Mouse (Mus musculus): Measurements from ENCODE around the gene Entpd5.
"Not testable (repeated sequence)": the region's sequence is repeated elsewhere in the genome, so short reads cannot be mapped to it uniquely, and the experiment has no call there.

The Entpd5 gene

DNA sequence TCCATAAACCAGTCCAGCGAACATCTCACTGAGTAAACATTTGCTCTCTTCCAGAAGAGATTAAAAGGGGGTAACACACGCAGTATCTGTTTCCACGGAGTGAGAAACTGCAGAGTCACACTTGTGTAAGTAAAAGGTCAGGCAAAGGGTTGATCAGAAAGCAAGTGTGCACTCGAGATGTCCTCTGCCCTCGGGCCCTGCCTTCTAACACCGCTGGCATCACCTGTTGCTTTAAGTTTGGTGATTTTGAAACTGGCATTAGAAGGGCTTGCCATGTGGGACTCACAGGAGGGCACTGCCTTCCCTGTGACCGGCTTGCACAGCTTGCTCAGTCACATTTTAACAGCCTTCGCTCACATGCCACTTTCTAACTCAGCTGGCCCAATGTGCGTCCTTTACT, 9.2 kb downstream of the Entpd5 start:
- DNase-seq (ENCODE audit: inconsistent age in 2 of 2, low spot score in 1 of 2), result peak in 1 of 2 experiments; percentile 28

DNA sequence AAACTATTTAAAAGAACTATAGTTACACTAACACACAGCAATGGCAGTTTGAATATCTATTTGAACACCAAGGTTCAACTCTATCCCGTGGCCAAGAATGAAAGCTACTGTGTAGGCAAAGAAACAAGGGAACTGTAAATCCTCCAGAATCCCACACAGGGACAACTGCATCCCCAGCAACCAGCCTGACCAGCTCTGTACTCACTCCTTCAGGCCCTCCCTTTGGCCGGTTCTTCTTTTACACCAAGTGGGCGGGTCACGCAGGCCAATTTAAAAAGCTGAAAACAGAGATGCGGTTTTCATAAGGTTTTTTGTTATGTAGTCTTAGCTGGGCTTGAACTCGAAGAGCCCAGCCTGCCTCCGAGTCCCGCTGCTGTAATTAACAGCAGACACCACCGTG, 9.7 kb downstream of the Entpd5 start:
- peak in 1 of 2 experiments; percentile 12 for DNase-seq (ENCODE audit: inconsistent age in 2 of 2, low spot score in 1 of 2)

DNA sequence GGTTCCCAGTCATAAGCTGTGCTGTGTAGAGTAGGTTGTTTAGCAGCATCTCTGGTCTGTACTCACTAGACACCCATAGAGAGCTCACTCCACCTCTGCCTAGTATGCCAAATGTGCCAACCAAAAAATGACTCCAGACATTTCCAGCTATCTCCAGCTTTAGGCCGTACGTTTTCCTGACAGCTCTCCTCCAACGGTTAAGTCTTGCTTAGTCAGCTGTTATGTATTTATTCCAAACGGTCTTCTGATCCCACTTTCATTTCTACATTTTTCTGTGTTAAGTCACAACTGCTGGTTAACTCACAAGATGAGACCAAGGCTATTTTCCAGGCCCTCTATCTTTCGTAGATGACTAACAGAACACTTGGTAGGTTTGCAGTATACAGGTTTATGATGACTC, 10.2 kb downstream of the Entpd5 start:
- peak in 1 of 2 experiments; percentile 70 for DNase-seq (ENCODE audit: inconsistent age in 2 of 2, low spot score in 1 of 2)

DNA sequence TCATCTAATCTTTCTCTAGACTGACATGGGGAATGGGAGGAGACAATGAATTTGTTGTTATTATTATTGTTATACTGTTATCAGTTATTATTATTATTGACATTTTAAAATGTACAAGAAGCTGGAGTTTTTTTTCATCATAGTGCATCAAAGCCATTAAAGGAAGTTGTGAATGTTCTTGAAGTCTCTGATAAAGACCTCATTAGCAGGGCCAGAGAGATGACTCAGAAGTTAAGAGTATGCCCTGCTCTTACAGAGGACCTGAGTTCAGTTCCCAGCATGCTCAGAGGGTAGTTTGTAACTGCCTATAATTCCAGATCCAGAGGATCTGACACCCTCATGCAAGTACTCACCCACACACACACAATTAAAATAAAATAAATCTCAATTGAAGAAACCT, 11.1 kb downstream of the Entpd5 start:
- DNase-seq (ENCODE audit: inconsistent age in 2 of 2, low spot score in 1 of 2), result no peak

DNA sequence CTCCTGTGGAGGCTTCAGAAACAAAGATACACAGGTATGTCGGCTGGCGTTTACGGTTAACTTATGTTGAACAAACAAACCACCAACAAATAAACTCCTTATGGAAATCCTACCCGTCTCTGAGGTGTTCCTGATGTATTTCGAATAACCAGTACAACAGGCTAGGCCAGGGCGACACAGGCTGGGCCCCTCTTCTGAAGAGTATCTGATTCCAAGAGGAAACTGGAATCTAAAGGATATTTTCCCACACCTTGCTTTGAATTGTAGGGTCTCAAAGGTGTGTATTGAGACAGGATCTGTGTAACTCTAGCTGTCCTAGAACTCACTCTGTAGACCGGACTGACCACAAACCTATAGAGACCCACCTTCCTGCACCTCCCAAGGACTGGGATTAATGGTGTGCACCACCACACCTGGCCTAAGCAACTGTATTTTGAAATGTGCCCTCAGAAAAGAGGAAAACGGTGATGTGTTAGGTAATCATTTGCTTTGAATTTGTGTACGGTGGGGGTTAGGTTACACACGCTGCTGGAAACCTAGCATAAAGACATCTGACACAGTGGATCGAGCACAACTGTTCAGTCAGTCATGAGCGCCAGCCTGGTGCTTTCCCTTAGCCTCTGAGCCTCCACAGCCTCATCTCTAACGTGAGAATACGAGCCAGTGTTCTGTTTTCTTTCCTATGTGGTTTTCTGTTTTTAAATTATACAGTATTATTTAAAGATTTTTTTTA, 11.7 kb downstream of the Entpd5 start:
- DNase-seq (ENCODE audit: inconsistent age in 2 of 2, low spot score in 1 of 2), result no peak

DNA sequence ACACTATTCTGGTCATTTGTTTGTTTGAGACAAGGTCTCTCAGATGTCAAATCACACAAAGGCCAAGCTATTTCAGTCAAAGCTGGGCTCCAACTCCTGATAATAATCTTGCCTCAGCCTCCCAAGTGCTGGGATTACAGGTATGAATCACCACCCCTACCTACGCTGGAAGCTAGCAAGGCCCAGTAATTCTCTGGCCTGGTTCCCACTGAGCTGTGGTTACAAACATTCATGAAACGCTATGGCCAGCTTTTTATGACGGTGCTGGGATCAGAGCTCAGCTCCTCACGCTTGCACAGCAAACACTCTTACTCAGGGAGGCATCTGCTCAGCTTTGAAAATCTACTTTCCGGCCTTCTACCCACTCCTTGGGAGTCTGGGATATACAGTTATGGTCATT, 15.0 kb downstream of the Entpd5 start:
- no peak for DNase-seq (ENCODE audit: inconsistent age in 2 of 2, low spot score in 1 of 2)

DNA sequence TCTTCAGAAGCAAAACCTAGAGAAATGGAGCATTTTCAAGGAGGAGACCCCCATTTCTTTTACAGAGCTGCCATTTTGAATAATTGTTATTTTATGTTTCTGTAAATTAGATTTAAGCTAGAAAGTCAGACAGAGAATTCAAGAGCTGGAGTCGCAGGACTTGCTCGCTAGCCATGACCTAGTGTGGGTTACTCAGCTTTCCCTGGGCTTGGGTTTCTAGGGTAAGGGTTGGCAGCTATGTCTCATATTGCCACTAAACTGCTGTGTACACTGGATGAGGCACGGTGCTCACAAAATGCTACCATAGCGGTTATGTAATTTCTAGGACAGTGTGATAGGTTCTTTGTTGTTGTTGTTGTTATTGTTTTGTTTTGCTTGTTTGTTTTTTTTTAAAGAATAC, 16.1 kb downstream of the Entpd5 start:
- no peak for DNase-seq (ENCODE audit: inconsistent age in 2 of 2, low spot score in 1 of 2)

DNA sequence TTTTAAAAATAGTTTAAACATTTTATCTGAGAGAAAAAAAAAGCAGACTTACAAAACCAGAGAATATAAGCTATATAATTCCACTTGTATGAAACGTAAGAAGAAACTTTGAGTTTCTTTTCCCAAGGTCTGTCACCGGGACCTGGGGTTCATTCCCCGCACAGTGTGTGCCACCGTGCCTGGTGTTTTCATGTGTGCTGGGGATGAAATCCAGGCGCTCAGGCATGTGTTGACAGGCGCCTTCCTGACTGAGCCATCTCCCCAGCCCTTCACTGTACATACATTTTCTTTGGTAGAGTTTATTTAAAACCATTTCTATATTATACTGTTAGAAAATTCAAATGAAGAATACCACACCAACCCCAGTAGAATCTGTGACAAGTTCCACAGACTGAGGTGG, 18.5 kb downstream of the Entpd5 start:
- no peak for DNase-seq (ENCODE audit: inconsistent age in 2 of 2, low spot score in 1 of 2)

DNA sequence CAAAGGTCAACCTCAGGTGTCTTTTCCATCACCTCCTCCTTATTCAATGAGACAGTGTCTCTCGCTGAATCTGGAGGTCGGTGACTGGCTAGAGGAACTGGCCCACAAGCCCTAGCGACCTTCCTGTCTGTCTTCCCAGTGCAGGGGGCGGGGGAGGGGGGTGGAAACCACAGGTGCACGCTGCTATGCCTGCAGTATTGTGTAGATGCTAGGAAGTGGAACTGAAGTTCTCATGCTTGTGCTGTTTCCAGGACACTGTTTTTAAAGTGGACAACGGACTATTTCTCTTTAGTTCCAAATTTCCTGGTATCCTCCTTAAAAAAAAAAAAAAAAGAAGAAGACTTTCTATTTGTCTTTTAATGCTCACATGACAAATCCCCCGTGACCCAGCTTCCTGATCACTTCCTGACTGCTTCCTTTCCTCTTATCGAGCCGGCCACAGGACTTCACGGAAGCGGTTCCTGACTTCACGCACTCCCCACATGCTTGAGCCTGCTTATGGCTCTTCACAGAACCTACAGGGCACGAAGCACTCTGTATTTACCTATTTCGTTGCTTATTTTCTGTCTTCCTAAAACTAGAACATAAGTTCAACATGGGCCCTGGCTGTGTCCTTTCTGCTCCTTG, 19.9 kb downstream of the Entpd5 start:
- DNase-seq (ENCODE audit: inconsistent age in 2 of 2, low spot score in 1 of 2), result no peak

DNA sequence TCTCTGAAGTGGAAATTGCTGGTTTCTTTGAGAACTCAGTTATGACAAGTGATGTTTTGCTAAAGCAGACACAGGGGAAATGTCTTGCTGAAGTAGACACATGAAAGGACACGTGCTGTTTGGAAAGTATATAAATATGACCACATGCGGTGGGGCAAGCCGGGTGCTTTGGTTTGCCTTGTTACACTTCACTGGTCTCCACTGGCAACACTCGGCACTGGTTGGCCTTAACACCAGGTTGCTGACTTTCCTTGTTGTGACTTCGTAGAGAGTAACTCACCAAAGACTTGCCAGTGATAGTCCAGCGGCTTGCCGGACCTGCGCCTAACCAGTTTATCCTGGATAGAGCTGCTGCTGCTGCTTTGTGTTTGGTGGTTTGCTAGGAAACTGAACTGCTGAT, 20.7 kb downstream of the Entpd5 start:
- no peak for DNase-seq (ENCODE audit: inconsistent age in 2 of 2, low spot score in 1 of 2)

DNA sequence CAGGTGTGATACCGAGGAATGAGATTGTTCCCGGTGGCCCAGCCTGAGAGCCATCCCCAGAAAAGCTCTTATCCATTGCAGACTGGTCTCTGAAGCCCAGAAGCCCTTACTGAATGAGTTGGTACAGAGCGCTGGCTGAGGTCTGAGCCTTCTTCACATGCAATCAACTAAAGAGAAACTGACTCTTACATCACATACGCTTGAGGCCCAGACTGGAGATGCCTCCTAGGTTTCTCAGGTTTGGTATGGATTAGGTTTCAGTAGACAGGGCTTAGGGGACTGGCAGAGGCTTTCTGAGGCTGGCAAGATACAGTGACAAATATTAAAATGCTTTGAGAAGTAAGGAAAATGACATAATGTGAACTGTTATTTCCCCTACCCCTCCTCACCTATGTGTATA, 23.4 kb downstream of the Entpd5 start:
- no peak for DNase-seq (ENCODE audit: inconsistent age in 2 of 2, low spot score in 1 of 2)

DNA sequence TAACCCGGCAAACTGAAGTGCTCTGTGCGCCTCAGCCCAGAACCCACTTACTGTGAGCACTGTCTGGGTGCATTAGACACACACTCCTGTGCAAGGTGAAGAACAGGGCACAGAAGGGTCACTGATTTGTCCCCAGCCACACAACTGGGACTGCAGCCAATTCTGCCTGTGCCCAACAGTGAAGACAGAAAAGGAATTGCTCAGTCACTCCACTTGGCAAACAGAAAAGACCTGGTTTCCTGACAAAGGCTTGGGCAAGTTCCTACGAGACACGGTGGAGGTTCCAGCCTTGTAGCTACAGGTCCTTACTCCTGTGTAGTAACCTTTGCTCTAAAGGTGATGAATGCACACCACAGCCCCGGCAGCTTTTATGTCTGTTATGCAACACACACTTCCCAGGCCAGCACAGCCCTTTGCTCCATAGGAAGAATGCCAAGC, 24.2 kb downstream of the Entpd5 start:
- peak in 1 of 2 experiments; percentile 60 for DNase-seq (ENCODE audit: inconsistent age in 2 of 2, low spot score in 1 of 2)

DNA sequence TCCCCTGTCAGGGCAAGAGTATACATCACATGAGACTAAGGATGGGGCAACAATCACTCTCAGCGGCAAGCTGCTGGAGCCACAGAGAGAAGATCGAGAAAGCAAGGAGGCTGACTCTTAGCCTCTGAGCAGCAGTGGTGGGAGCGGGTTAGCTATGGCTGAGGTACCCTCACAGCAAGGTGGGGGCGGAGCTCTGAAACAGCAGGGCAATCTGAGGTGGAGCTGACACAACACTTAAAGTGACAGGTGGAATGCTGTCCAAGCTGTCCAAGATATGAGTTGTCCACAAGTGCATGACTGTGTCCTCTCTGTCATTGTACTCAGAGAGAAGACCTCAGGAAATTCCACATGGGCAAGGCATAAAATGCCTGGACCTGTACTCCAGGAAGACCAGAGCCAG, 26.5 kb downstream of the Entpd5 start:
- no peak for DNase-seq (ENCODE audit: inconsistent age in 2 of 2, low spot score in 1 of 2)

DNA sequence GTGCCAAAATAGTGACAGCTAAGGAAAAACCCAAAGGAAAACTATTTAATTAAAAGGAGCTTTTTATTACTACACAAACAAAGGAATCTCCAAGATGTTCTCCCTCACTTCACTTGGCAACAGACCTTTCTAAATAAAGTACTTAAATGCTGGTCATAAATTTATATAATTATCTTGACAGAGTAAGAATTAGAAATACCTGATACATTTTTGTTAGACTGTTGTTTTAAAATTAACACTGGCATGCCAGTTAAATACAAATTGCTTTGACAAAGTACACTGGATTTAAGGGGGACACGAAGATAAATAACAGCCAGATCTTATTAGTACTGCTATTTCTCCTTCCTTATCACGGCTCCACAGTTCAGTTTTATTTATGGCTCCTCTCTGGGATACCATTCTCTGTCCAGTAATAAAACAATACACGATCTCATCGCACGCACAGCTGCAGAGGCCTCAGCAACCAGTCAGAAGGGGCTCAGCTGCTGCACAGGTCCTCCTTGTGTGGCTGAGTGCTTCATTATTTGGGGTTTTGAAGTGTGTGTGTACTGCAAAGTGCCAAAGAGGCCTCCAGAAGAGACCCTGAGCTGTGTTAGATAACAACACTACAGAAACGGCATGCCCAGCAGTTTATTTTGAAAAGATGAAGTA, 34.9 kb downstream of the Entpd5 start:
- DNase-seq (ENCODE audit: inconsistent age in 2 of 2, low spot score in 1 of 2), result no peak

DNA sequence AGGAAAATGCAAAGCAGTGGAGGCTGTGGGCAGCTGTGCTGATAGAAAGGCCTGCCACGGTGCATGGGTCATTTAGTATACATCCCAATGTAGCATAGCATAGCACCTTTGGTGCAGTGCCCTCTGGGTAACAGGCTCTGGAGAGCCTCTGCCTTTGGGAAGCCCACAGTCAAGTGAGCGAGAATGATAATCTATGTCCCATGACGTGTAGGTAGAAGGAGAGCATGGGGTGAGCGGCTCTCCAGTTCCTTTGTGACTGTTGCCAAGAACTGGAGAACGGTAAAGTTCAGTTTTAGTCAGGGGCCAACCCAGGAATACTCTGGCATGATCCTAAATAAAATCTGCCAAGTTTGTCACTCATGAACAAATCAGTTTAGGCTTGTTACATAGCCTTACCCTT, 37.2 kb downstream of the Entpd5 start:
- DNase-seq (ENCODE audit: inconsistent age in 2 of 2, low spot score in 1 of 2), result no peak

DNA sequence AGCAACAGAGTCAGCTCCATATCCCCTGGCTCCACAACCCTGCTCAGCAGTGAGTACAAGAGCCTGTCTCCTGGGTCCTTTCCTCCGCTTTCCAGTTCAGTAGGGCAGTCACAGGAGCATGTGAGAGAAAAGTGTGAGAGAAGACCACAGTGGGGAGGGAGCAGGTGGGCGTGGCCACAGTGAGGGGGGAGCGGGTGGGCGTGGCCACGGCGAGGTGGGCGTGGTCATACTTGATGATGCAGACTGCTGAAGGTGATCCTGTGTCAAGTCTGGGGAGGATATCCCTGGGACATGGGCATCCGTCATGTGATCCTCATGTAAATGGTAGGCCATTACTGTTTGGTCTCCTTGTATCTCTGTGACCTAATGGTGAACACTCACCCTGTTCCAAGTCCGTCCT, 41.9 kb downstream of the Entpd5 start:
- DNase-seq (ENCODE audit: inconsistent age in 2 of 2, low spot score in 1 of 2), result no peak

DNA sequence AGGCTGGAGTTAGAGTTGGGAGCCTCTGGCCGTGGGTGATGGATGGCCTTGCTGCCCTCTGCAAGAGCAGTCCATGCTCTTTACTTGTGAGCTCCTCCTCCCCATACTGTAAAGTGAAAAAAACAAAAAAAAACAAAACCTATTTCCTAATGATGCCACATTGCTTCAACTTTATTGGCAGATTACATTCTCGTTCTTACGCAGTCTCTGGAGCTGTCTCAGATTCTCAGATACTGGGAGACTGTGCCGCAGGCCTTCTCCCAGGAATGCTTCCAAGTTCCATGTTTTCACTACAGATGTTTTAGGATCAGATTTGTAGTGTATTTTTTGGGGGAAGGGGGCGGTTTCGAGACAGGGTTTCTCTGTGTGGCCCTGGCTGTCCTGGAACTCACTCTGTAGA, 43.7 kb downstream of the Entpd5 start:
- DNase-seq (ENCODE audit: inconsistent age in 2 of 2, low spot score in 1 of 2), result no peak

DNA sequence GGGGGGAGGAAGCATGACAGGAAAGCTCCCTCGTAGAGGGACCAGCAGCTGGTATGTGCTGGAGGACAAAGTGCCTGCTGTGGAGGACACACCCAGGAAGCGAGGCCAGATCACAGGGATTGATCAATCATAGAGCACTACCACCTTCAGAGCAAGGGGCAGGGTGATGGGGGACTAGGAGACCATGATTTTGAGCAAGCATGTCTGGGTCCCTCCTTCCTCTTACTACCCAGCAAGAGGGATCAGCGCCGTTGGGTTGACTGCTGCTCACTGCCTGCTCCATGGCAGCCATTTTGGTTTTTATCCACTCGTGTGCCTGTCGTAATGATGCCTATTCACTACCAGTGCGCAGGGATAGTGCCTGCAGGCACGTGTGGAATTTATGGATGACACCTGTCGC, 44.5 kb downstream of the Entpd5 start:
- DNase-seq (ENCODE audit: inconsistent age in 2 of 2, low spot score in 1 of 2), result no peak

DNA sequence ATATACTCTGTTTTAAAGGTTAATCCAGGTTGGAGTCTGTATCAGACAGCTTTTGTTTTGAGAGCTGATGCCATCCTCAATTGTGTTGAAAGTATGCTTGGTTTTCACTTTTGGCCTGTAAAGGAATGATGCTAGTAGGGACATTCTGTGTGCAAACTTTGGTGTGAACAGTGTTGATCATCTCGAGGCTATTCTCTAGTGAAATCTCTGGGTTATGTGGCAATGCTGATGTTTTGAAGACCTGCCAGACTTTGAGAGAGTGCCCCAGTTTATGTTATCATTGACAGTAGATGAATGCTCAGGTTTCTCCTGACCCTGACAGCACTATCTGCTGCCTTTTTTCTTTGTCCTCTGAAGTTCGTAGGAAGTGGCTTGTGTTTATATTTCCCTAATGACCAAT, 46.0 kb downstream of the Entpd5 start:
- DNase-seq (ENCODE audit: inconsistent age in 2 of 2, low spot score in 1 of 2), result peak in 1 of 2 experiments; percentile 74

DNA sequence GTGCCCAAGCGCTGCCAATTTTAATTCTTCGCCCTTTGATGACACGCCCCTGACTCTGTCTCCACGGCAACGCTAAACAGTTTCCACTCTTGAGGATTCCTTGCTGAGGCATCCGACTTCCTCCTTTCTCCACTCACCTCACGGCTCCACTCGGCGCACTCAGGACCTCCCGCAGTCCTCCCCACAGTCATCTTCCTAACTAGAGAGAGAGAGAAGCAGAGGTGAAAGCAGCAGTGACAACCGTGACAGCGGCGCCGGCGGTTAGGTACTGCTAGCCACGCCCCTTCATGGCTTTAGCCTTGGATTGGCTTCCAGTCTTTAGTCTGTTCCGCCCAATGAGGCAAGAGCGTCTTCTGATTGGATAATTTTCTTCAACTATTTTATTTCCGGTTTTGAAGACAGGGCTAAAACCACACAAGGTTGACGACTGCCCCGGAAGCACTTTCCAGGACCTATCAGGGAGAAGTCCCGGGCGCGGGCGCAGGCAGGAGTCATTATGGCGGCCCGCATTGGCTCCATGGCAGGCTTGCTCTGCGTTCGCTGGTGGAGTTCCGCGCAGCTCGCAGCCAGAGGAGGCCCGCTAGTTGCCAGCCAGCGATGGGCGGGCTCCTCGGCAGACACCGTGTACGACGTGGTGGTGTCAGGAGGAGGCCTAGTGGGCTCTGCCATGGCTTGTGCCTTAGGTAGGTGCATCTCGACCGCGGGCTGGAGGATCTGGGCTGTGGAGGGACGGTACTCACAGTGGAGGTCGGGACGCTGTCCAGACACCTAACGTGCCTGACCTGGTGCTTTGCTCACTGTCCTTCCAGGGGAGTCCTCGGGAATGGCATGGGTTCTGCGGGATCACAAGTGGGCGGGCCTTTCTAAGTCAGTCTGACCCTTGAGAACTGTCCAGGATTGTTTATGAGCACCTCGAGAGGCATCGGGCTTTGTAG, 47.0 kb downstream of the Entpd5 start, which contains the start of the genes Coq6 and Fam161b:
Coq6 (plus strand) TSS at position 103 of the 935 bp plus-strand sequence.
Fam161b (minus strand) TSS at position 279 of the 935 bp plus-strand sequence.
- DNase-seq (ENCODE audit: inconsistent age in 2 of 2, low spot score in 1 of 2), result peak; percentile 95 to 98

DNA sequence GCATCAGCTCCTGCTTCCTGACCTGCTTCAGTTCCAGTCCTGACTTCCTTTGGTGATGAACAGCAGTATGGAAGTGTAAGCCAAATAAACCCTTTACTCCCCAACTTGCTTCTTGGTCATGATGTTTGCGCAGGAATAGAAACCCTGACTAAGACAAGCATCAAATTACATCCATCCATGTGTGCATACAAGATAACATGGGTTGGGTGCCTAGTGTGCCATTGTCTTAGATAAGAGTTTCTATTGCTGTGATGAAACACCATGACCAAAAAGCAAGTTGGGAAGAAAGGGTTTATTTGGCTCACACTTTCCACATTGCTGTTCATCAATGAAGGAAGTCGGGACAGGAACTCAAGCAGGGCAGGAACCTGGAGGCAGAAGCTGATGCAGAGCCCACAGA, 50.1 kb downstream of the Entpd5 start:
- DNase-seq (ENCODE audit: inconsistent age in 2 of 2, low spot score in 1 of 2), result not testable (repeated sequence)
